Mouse (Mus musculus): ENCODE data around the gene Scgb2b11. TPM values are rescaled to one million over a fixed set of nuclear protein-coding genes. Genes with fewer than 3 reads are reported as not detected.
"Not testable (repeated sequence)": the region's sequence is repeated elsewhere in the genome, so short reads cannot be mapped to it uniquely, and the experiment has no call there.

Scgb2b11 gene
- total RNA-seq (2021), result not detected

DNA sequence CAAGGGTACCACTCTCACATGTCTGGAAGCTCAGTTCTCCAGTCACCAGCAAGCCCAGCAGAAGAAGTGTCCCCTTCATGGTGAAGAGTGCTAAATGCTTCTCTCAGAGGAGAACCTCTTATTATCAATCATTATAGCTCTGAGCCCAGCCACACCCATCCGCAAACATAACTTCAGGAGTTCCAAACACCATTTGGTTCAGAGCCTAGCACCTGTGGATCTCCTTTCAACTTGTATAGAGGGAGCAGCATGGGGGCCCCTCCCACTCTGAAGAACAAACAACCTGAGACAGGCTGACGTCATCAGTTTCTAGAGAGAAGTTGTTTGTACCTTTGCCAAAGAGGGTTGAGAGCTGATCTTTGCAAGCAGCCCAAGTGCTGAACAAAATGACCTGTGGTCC lies at the start of gene Scgb2b11:
Scgb2b11 (minus strand) TSS at position 101 of the 400 bp plus-strand sequence.
- DNase-seq, result not testable (repeated sequence)

DNA sequence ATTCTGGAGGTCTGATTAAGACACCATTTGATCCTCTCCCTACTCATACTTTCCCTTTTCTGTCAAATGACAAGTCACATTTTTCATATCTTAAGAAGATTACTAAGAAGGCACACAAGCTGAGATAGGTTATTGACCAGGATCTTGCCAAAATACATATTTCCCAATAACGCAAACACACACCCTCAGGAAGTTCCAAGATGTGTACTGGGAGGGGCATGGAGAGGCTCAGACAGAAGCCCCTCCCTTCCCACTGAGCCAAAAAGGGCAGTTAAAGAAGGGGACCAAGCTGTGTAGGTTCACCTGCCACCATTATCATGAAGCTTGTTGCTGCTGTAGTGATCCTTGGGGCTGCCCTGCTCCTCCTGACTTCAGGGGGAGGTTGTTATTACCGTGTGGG lies 11.6 kb upstream of the Scgb2b11 start, which contains the start of gene Scgb1b11:
Scgb1b11 (plus strand) TSS at position 301 of the 400 bp plus-strand sequence.
- not testable (repeated sequence) for DNase-seq

Other genes with a start within 250 kb of the Scgb2b11 start
- gene Scgb1b10, start 110.3 kb downstream of the Scgb2b11 start, total RNA-seq (2021), result not detected
- not detected for gene Scgb1b11, start 11.7 kb upstream of the Scgb2b11 start, total RNA-seq (2021)
- not detected for gene Scgb2b12, start 116.1 kb upstream of the Scgb2b11 start, total RNA-seq (2021)
- gene Scgb1b12, start 123.0 kb upstream of the Scgb2b11 start, total RNA-seq (2021), result not detected
- gene Scgb1b29, start 230.4 kb upstream of the Scgb2b11 start, total RNA-seq (2021), result not detected